Mouse (Mus musculus) embryonic facial prominence, embryonic 13.5 days (tissue): ENCODE data around the gene Polrmt. TPM values are rescaled to one million over a fixed set of nuclear protein-coding genes. Genes with fewer than 3 reads are reported as not detected.

Source experiments
- ATAC-seq: fragments of 200-750 bp; cut with Nextera tagmentation; 2 replicates; pipeline ENCODE4 v1.8.0; 2017; ENCODE audit warnings: low read depth; ENCODE audit not compliant: insufficient number of reproducible peaks, insufficient read depth, low FRiP score, low TSS enrichment
- H3K27ac ChIP-seq: fragments of 300-500 bp; sonication (generic); 2 replicates; pipeline ENCODE4 v1.5.1; 2015; ENCODE audit warnings: moderate library complexity, mild to moderate bottlenecking, inconsistent platforms
- H3K27me3 ChIP-seq: fragments of 300-500 bp; sonication (generic); 2 replicates; pipeline ENCODE4 v1.6.1; 2015; ENCODE audit warnings: mild to moderate bottlenecking, inconsistent platforms
- H3K36me3 ChIP-seq: fragments of 300-500 bp; sonication (generic); 2 replicates; pipeline ENCODE4 v1.6.1; 2015; ENCODE audit warnings: mild to moderate bottlenecking, inconsistent platforms
- H3K4me1 ChIP-seq: fragments of 300-500 bp; sonication (generic); 2 replicates; pipeline ENCODE4 v1.6.1; 2015; ENCODE audit warnings: inconsistent platforms
- H3K4me2 ChIP-seq: fragments of 300-500 bp; sonication (generic); 2 replicates; pipeline ENCODE4 v1.6.1; 2015; ENCODE audit warnings: moderate library complexity, mild to moderate bottlenecking, inconsistent platforms
- H3K4me3 ChIP-seq: fragments of 300-500 bp; sonication (generic); 2 replicates; pipeline ENCODE4 v1.5.1; 2015; ENCODE audit warnings: mild to moderate bottlenecking, inconsistent platforms
- H3K9ac ChIP-seq: fragments of 300-500 bp; sonication (generic); 2 replicates; pipeline ENCODE4 v1.6.1; 2015; ENCODE audit warnings: mild to moderate bottlenecking, inconsistent platforms
- H3K9me3 ChIP-seq: fragments of 300-500 bp; sonication (generic); 2 replicates; pipeline ENCODE4 v1.6.1; 2016; ENCODE audit warnings: inconsistent platforms
- WGBS: fragments of 180-500 bp; shearing (Covaris S2); methylation state at CpG from one replicate; pipeline ENCODE4 v1.1.7; 2015; ENCODE audit warnings: mixed read lengths; 5-methylcytosine and 5-hydroxymethylcytosine counted together
- polyA plus RNA-seq: library from polyadenylated mRNA; unstranded; fragments of >200 nt; fragmentation: Nextera tagmentation; extraction: Ambion mirVana; gene quantifications from 2 replicates; pipeline ENCODE4 v1.2.1, GENCODE M21; 2015

Polrmt gene
- polyA plus RNA-seq, 1 experiment from 2014 or later = 50.9 TPM

GRCm38 (mm10) chr10:79739234-79739633, 7.1 kb downstream of the Polrmt start:
- Histone ChIP-seq H3K9ac (no peak overlapping the region), H3K36me3 (peaks cover 100% of the 10 kb centered on the region), H3K4me2 (no peak overlapping the region), H3K27me3 (peaks cover 15% of the 10 kb centered on the region), H3K4me1 (no peaks in the 10 kb centered on the region), H3K27ac (no peak overlapping the region), H3K4me3 (no peak overlapping the region), H3K9me3 (peaks cover 72% of the 10 kb centered on the region)
- no peak for ATAC-seq
- 96% methylated on average over 28 of the region's 28 CpGs for WGBS

- no peaks in the 10 kb centered on the region for H3K4me1 ChIP-seq
- peaks cover 15% of the 10 kb centered on the region for H3K27me3 ChIP-seq
- WGBS = 89% methylated on average over 10 of the region's 10 CpGs
- no peak overlapping the region for H3K27ac ChIP-seq
- no peak overlapping the region for H3K4me2 ChIP-seq
- no peak overlapping the region for H3K4me3 ChIP-seq
- H3K36me3 ChIP-seq = peaks cover 98% of the 10 kb centered on the region
- peaks cover 76% of the 10 kb centered on the region for H3K9me3 ChIP-seq
- H3K9ac ChIP-seq = no peak overlapping the region
- no peak for ATAC-seq
Observed at GRCm38 (mm10) chr10:79738259-79738658, 8.1 kb downstream of the Polrmt start.

GRCm38 (mm10) chr10:79736706-79737105, 9.7 kb downstream of the Polrmt start:
- H3K27ac ChIP-seq = no peak overlapping the region
- H3K9ac ChIP-seq = no peak overlapping the region
- H3K4me2 ChIP-seq = no peak overlapping the region
- H3K36me3 ChIP-seq = peaks cover 89% of the 10 kb centered on the region
- 87% methylated on average over 14 of the region's 14 CpGs for WGBS
- H3K4me3 ChIP-seq = no peak overlapping the region
- no peak for ATAC-seq
- H3K9me3 ChIP-seq = peaks cover 76% of the 10 kb centered on the region
- peaks cover 15% of the 10 kb centered on the region for H3K27me3 ChIP-seq
- no peaks in the 10 kb centered on the region for H3K4me1 ChIP-seq

- Histone ChIP-seq H3K9me3 (peaks cover 63% of the 10 kb centered on the region), H3K4me2 (no peak overlapping the region), H3K27me3 (peaks cover 15% of the 10 kb centered on the region), H3K36me3 (peaks cover 75% of the 10 kb centered on the region), H3K4me1 (no peaks in the 10 kb centered on the region), H3K27ac (no peak overlapping the region), H3K9ac (no peak overlapping the region), H3K4me3 (no peak overlapping the region)
- no peak for ATAC-seq
- 39% methylated on average over 51 of the region's 52 CpGs for WGBS
Observed at GRCm38 (mm10) chr10:79735361-79735760, 11.0 kb downstream of the Polrmt start.

- Histone ChIP-seq H3K27me3 (peaks cover 15% of the 10 kb centered on the region), H3K9me3 (peaks cover 48% of the 10 kb centered on the region), H3K27ac (no peak overlapping the region), H3K9ac (no peak overlapping the region), H3K36me3 (peaks cover 60% of the 10 kb centered on the region), H3K4me1 (no peaks in the 10 kb centered on the region), H3K4me3 (no peak overlapping the region), H3K4me2 (no peak overlapping the region)
- WGBS = 94% methylated on average over 15 of the region's 15 CpGs
- ATAC-seq = no peak
Observed at GRCm38 (mm10) chr10:79733847-79734246, 12.5 kb downstream of the Polrmt start.

- Histone ChIP-seq H3K4me2 (no peak overlapping the region), H3K4me3 (no peak overlapping the region), H3K36me3 (peaks cover 47% of the 10 kb centered on the region), H3K9me3 (peaks cover 35% of the 10 kb centered on the region), H3K9ac (no peak overlapping the region), H3K27ac (no peak overlapping the region), H3K27me3 (peaks cover 15% of the 10 kb centered on the region), H3K4me1 (no peaks in the 10 kb centered on the region)
- ATAC-seq = no peak
- 86% methylated on average over 1 of the region's 1 CpGs for WGBS
Observed at GRCm38 (mm10) chr10:79732500-79732899, 13.9 kb downstream of the Polrmt start.

GRCm38 (mm10) chr10:79729357-79729965, 16.9 kb downstream of the Polrmt start:
- Histone ChIP-seq H3K4me3 (no peak overlapping the region), H3K27ac (no peak overlapping the region), H3K4me1 (no peaks in the 10 kb centered on the region), H3K9me3 (0 out of 2 replicates have a peak, but pooled peaks cover 5% of the 10 kb centered on the region), H3K27me3 (no peaks in the 10 kb centered on the region; the same call in 1 of the 2 replicates), H3K36me3 (peaks cover 16% of the 10 kb centered on the region), H3K4me2 (no peak overlapping the region), H3K9ac (no peak overlapping the region)
- WGBS = 88% methylated on average over 13 of the region's 13 CpGs
- ATAC-seq = no peak

GRCm38 (mm10) chr10:79728323-79729249, 17.8 kb downstream of the Polrmt start:
- WGBS = 72% methylated on average over 28 of the region's 28 CpGs
- no peak for ATAC-seq

GRCm38 (mm10) chr10:79726090-79726489, 20.3 kb downstream of the Polrmt start:
- H3K4me2 ChIP-seq = no peak overlapping the region
- H3K36me3 ChIP-seq = no peaks in the 10 kb centered on the region
- no peak overlapping the region for H3K27ac ChIP-seq
- ATAC-seq = no peak
- no peak overlapping the region for H3K9ac ChIP-seq
- H3K4me3 ChIP-seq = no peak overlapping the region
- 29% methylated on average over 11 of the region's 11 CpGs for WGBS
- no peaks in the 10 kb centered on the region for H3K4me1 ChIP-seq
- H3K9me3 ChIP-seq = no peaks in the 10 kb centered on the region
- H3K27me3 ChIP-seq = peaks cover under 1% of the 10 kb centered on the region; the same call in 1 of the 2 replicates

More at GRCm38 (mm10) chr10:79728323-79729249, 17.8 kb downstream of the Polrmt start:
- no peaks in the 10 kb centered on the region for H3K4me1 ChIP-seq
- peaks cover 8% of the 10 kb centered on the region for H3K36me3 ChIP-seq
- H3K4me3 ChIP-seq = no peak overlapping the region
- no peak overlapping the region for H3K27ac ChIP-seq
- H3K27me3 ChIP-seq = no peaks in the 10 kb centered on the region; the same call in 1 of the 2 replicates
- H3K4me2 ChIP-seq = no peak overlapping the region
- no peaks in the 10 kb centered on the region for H3K9me3 ChIP-seq
- H3K9ac ChIP-seq = no peak overlapping the region

GRCm38 (mm10) chr10:79723692-79724091, 22.7 kb downstream of the Polrmt start:
- Histone ChIP-seq H3K4me3 (no peak overlapping the region), H3K4me1 (no peaks in the 10 kb centered on the region), H3K27ac (no peak overlapping the region), H3K4me2 (no peak overlapping the region), H3K27me3 (peaks cover 12% of the 10 kb centered on the region), H3K36me3 (no peaks in the 10 kb centered on the region), H3K9me3 (no peaks in the 10 kb centered on the region), H3K9ac (no peak overlapping the region)
- WGBS = 79% methylated on average over 7 of the region's 7 CpGs
- no peak for ATAC-seq

GRCm38 (mm10) chr10:79723047-79723446, 23.3 kb downstream of the Polrmt start:
- Histone ChIP-seq H3K4me2 (no peak overlapping the region), H3K27ac (no peak overlapping the region), H3K36me3 (no peaks in the 10 kb centered on the region), H3K9me3 (no peaks in the 10 kb centered on the region), H3K9ac (no peak overlapping the region), H3K4me3 (no peak overlapping the region), H3K4me1 (no peaks in the 10 kb centered on the region), H3K27me3 (peaks cover 19% of the 10 kb centered on the region)
- ATAC-seq = no peak
- 63% methylated on average over 6 of the region's 6 CpGs for WGBS

GRCm38 (mm10) chr10:79721089-79721488, 25.3 kb downstream of the Polrmt start:
- Histone ChIP-seq H3K4me1 (peaks cover 17% of the 10 kb centered on the region), H3K9me3 (no peaks in the 10 kb centered on the region), H3K4me3 (no peak overlapping the region), H3K36me3 (no peaks in the 10 kb centered on the region), H3K9ac (no peak overlapping the region), H3K27me3 (peaks cover 38% of the 10 kb centered on the region), H3K4me2 (no peak overlapping the region), H3K27ac (no peak overlapping the region)
- WGBS = 56% methylated on average over 5 of the region's 5 CpGs
- no peak for ATAC-seq
